Mouse (Mus musculus) cerebellum, postnatal 25 days (tissue): ENCODE measurements around the gene Gm21820.
"Not testable (repeated sequence)": the region's sequence is repeated elsewhere in the genome, so short reads cannot be mapped to it uniquely, and the experiment has no call there.

Experiments used
- DNase-seq, 2 experiments: peaks; one replicate each; pipeline ENCODE4 v3.0.0; 2021; ENCODE audit warnings: mixed read lengths in 2 of 2

Gene Gm21820

GRCm38 (mm10) chrY:5249341-5249740, at the start of gene Gm21820:
TSS of gene Gm21820 (minus strand) at chrY:5249441.
- DNase-seq: not testable (repeated sequence)
